Mouse (Mus musculus): Measurements from ENCODE around the gene Kcnk7.

Gene Kcnk7

GRCm38 (mm10) chr19:5750951-5751350, 46.8 kb downstream of the Kcnk7 start:
- no peak for DNase-seq (ENCODE audit: low read depth, low spot score)

GRCm38 (mm10) chr19:5751742-5752141, 47.6 kb downstream of the Kcnk7 start:
- DNase-seq (ENCODE audit: low read depth, low spot score), result no peak

GRCm38 (mm10) chr19:5756321-5756985, 52.3 kb downstream of the Kcnk7 start:
- peak; percentile 89 for DNase-seq (ENCODE audit: low read depth, low spot score)

All from telencephalon, adult 2 months (tissue).